In genomic region chr8:117403705-117404476, GRCm38 (mm10) we compare ENCODE assay signal across 10 mouse cellular contexts.
DNase-seq lines count a peak whose midpoint lies in the region; ATAC-seq and TF ChIP-seq lines count a peak whose summit lies in the region.
"Had no signal": no experiment of that assay in that cellular context is flagged by ENCODE, and none has a peak within 500 bp of the region (broad histone marks: within the 10 kb centered on the region; RNA-seq: fewer than 3 reads in every experiment).

No protein-coding gene starts in this region.

- H3K4me1 ChIP-seq in heart, postnatal 0 days (ENCODE audit: control insufficient read depth, insufficient read depth): 0 out of 2 replicates have a peak, but pooled peaks cover 10% of the 10 kb centered on the region
- H3K4me1 ChIP-seq in embryonic facial prominence, embryonic 11.5 days (ENCODE audit: control insufficient read depth, insufficient read depth, low read length): peaks cover 12% of the 10 kb centered on the region
- peaks cover 18% of the 10 kb centered on the region for H3K4me1 ChIP-seq in intestine, embryonic 14.5 days (replicated peaks; ENCODE audit: control insufficient read depth, insufficient read depth, low read length)
- peaks cover 12% of the 10 kb centered on the region; the same call in 1 of the 2 replicates for H3K4me1 ChIP-seq in midbrain, postnatal 0 days (ENCODE audit: insufficient read depth, low read length)

- no peak overlapping the region for H3K27ac ChIP-seq in heart, postnatal 0 days (ENCODE audit: low read depth)
- no peak overlapping the region for H3K27ac ChIP-seq in embryonic facial prominence, embryonic 11.5 days (replicated peaks; ENCODE audit: low read depth, low read length)
- peak overlapping the region; percentile 14; the same call in 1 of the 2 replicates for H3K27ac ChIP-seq in intestine, embryonic 14.5 days (ENCODE audit: low read depth)
- H3K27ac ChIP-seq in midbrain, postnatal 0 days (ENCODE audit: low read depth, low read length): peak overlapping the region; percentile 67

- no peak overlapping the region for H3K9ac ChIP-seq in heart, postnatal 0 days (replicated peaks; ENCODE audit: low read depth, low read length)
- H3K9ac ChIP-seq in embryonic facial prominence, embryonic 11.5 days (replicated peaks; ENCODE audit: low read length): 0 out of 2 replicates have a peak overlapping the region, but pooled peaks have one; percentile 18
- H3K9ac ChIP-seq in intestine, embryonic 14.5 days (ENCODE audit: low read length): no peak overlapping the region
- H3K9ac ChIP-seq in midbrain, postnatal 0 days (replicated peaks; ENCODE audit: low read length, poor library complexity, severe bottlenecking): peak overlapping the region; percentile 5; the same call in 1 of the 2 replicates

- H3K27me3 ChIP-seq in heart, postnatal 0 days (ENCODE audit: control insufficient read depth, insufficient read depth, low read length): no peaks in the 10 kb centered on the region
- H3K27me3 ChIP-seq in embryonic facial prominence, embryonic 11.5 days (ENCODE audit: control insufficient read depth, insufficient read depth, low read length): no peaks in the 10 kb centered on the region
- H3K27me3 ChIP-seq in intestine, embryonic 14.5 days (replicated peaks; ENCODE audit: control insufficient read depth, insufficient read depth, low read length): no peaks in the 10 kb centered on the region
- no peaks in the 10 kb centered on the region for H3K27me3 ChIP-seq in midbrain, postnatal 0 days (ENCODE audit: insufficient read depth, low read length)

- no peaks in the 10 kb centered on the region for H3K9me3 ChIP-seq in heart, postnatal 0 days (replicated peaks; ENCODE audit: control insufficient read depth, low read length)
- H3K9me3 ChIP-seq in embryonic facial prominence, embryonic 11.5 days (replicated peaks; ENCODE audit: control insufficient read depth, low read length): no peaks in the 10 kb centered on the region
- H3K9me3 ChIP-seq in intestine, embryonic 14.5 days (ENCODE audit: control insufficient read depth, low read length): no peaks in the 10 kb centered on the region
- no peaks in the 10 kb centered on the region for H3K9me3 ChIP-seq in midbrain, postnatal 0 days (ENCODE audit: low read length)

- WGBS in heart, postnatal 0 days: 19% methylated on average over 14 of the region's 14 CpGs
- WGBS in embryonic facial prominence, embryonic 11.5 days: 53% methylated on average over 14 of the region's 14 CpGs
- WGBS in intestine, embryonic 14.5 days: 11% methylated on average over 14 of the region's 14 CpGs
- WGBS in midbrain, postnatal 0 days: 28% methylated on average over 14 of the region's 14 CpGs

- intact Hi-C loops in heart, postnatal 10 days (cut with DNase I): no loop called here

- H3K36me3 ChIP-seq in heart, postnatal 0 days (replicated peaks; ENCODE audit: control insufficient read depth, insufficient read depth, low read length): no peaks in the 10 kb centered on the region
- H3K36me3 ChIP-seq in embryonic facial prominence, embryonic 11.5 days (replicated peaks; ENCODE audit: control insufficient read depth, insufficient read depth, low read depth, low read length): no peaks in the 10 kb centered on the region
- no peaks in the 10 kb centered on the region for H3K36me3 ChIP-seq in intestine, embryonic 14.5 days (ENCODE audit: control insufficient read depth, insufficient read depth, low read length)
- no peaks in the 10 kb centered on the region for H3K36me3 ChIP-seq in midbrain, postnatal 0 days (ENCODE audit: insufficient read depth, low read length)

- H3K4me2 ChIP-seq in heart, postnatal 0 days (ENCODE audit: low read depth, low read length): peak overlapping the region; percentile 20; the same call in 1 of the 2 replicates
- H3K4me2 ChIP-seq in embryonic facial prominence, embryonic 11.5 days (ENCODE audit: low read depth, low read length): no peak overlapping the region
- H3K4me2 ChIP-seq in intestine, embryonic 14.5 days (ENCODE audit: low read length): peak overlapping the region; percentile 11; the same call in 1 of the 2 replicates
- H3K4me2 ChIP-seq in midbrain, postnatal 0 days (ENCODE audit: low read depth, low read length, poor library complexity, severe bottlenecking): peak overlapping the region; percentile 39

- peak; percentile 59; the same call in 1 of the 2 replicates for ATAC-seq in heart, postnatal 0 days (ENCODE audit: insufficient read depth, low read depth)
- ATAC-seq in embryonic facial prominence, embryonic 11.5 days (replicated peaks; ENCODE audit: insufficient number of reproducible peaks, low FRiP score, low TSS enrichment, low read depth): 0 out of 2 replicates have a peak, but pooled peaks have one; percentile 32
- peak; percentile 45 for ATAC-seq in intestine, embryonic 14.5 days (replicated peaks; ENCODE audit: low FRiP score, low TSS enrichment, low read depth)
- peak; percentile 53; the same call in 1 of the 2 replicates for ATAC-seq in midbrain, postnatal 0 days (ENCODE audit: low FRiP score)
- ATAC-seq in activated CD4-positive, CD25-positive, alpha-beta regulatory T cell, adult 4 months: no peak

- DNase-seq in heart, postnatal 0 days (ENCODE audit: low spot score): peak; percentile 43
- DNase-seq in heart, postnatal 10 days: no peak
- DNase-seq in embryonic facial prominence, embryonic 11.5 days (ENCODE audit: low spot score): peak; percentile 39
- DNase-seq in intestine, embryonic 14.5 days (ENCODE audit: low spot score): peak; percentile 58
- peak; percentile 62 for DNase-seq in midbrain, postnatal 0 days (ENCODE audit: low spot score)
- no peak for DNase-seq in thymus, postnatal 10 days (ENCODE audit: low spot score in 2 of 2)
- no peak for DNase-seq in thymus, postnatal 36 days
- DNase-seq: cerebellum, postnatal 25 days; spleen, adult 18-20 months had no signal

- H3K4me3 ChIP-seq in heart, postnatal 0 days (ENCODE audit: low read depth, low read length): no peak overlapping the region
- no peak overlapping the region for H3K4me3 ChIP-seq in embryonic facial prominence, embryonic 11.5 days (ENCODE audit: low read depth, low read length)
- no peak overlapping the region for H3K4me3 ChIP-seq in intestine, embryonic 14.5 days (ENCODE audit: low read depth, low read length)
- 0 out of 2 replicates have a peak overlapping the region, but pooled peaks have one; percentile 7 for H3K4me3 ChIP-seq in midbrain, postnatal 0 days (ENCODE audit: low read depth, low read length)

- TF ChIP-seq CTCF in heart, postnatal 0 days (IDR thresholded peaks at IDR 0.05; ENCODE audit: low read depth): no peak
- no peak for TF ChIP-seq CTCF in midbrain, postnatal 0 days (IDR thresholded peaks at IDR 0.05)

- TF ChIP-seq EP300 in heart, postnatal 0 days (IDR thresholded peaks at IDR 0.05; ENCODE audit: low read depth): no peak

Comparison
In these comparisons a context has a peak if more than half of its experiments do, and no peak if none do; other contexts are left out.
1. DNase-seq: peak in heart, postnatal 0 days (single experiment), embryonic facial prominence, embryonic 11.5 days (single experiment), intestine, embryonic 14.5 days (single experiment) and midbrain, postnatal 0 days (single experiment); none in heart, postnatal 10 days (0 of 2), thymus, postnatal 10 days (0 of 2) and thymus, postnatal 36 days (0 of 2).
2. H3K27ac ChIP-seq: peak in intestine, embryonic 14.5 days (single experiment) and midbrain, postnatal 0 days (single experiment); none in heart, postnatal 0 days (single experiment) and embryonic facial prominence, embryonic 11.5 days (single experiment).
3. H3K9ac ChIP-seq: peak in embryonic facial prominence, embryonic 11.5 days (single experiment) and midbrain, postnatal 0 days (single experiment); none in heart, postnatal 0 days (single experiment) and intestine, embryonic 14.5 days (single experiment).